8 mouse cellular contexts compared by ENCODE assay signal in the genomic region with DNA sequence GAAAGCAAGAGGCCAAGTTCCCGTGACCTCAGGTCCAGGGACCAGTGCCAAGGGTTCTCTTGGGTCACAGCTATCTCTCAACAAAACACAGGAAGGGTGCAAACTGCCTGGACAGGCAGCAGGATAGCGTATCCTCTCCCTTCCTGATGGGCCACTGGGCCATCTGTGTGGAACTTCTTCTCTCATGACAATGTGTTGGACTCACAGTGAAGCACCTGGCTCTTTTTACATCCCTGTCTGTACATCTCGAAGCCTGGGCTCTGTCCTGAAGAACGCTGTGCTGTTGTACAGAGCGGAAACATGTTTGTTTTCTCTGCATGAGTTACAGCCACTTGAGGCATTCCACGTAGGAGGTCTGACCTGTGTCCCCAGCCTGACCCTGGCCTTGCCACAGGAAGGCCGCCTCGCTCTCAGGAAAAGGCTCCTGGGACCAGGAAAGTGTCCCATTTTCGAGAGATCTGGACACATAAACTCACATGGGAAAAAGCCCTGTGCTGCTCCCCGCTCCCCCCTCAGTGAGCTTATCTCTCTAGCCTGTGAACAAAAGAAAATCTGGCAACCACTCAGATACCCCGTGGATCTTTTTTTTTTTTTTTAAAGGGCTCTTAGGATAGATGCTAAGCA. TPM values are rescaled to one million over a fixed set of nuclear protein-coding genes. Genes with fewer than 3 reads are reported as not detected.
A peak's percentile ranks its signal among the peaks of the same experiment; 100 is the strongest.
DNase-seq lines count a peak whose midpoint lies in the region; ATAC-seq and TF ChIP-seq lines count a peak whose summit lies in the region.
"Had no signal": no experiment of that assay in that cellular context is flagged by ENCODE, and none has a peak within 500 bp of the region (broad histone marks: within the 10 kb centered on the region; RNA-seq: fewer than 3 reads in every experiment).

No protein-coding gene starts in this region.

- ATAC-seq in heart, postnatal 0 days (ENCODE audit: insufficient read depth, low read depth) = peak; percentile 81
- ATAC-seq in hindbrain, embryonic 14.5 days (ENCODE audit: low FRiP score) = no peak

- no peak for TF ChIP-seq EP300 in heart, postnatal 0 days (IDR thresholded peaks at IDR 0.05; ENCODE audit: low read depth)

- peaks cover 16% of the 10 kb centered on the region; the same call in 1 of the 2 replicates for H3K4me1 ChIP-seq in heart, postnatal 0 days (ENCODE audit: control insufficient read depth, insufficient read depth)
- H3K4me1 ChIP-seq in limb, embryonic 10.5 days = peaks cover 69% of the 10 kb centered on the region
- peaks cover 6% of the 10 kb centered on the region for H3K4me1 ChIP-seq in hindbrain, embryonic 14.5 days (replicated peaks; ENCODE audit: control insufficient read depth, insufficient read depth, low read length)

- DNase-seq in adrenal gland, adult (ENCODE audit: inconsistent age in 2 of 2, low spot score in 1 of 2) = peak; percentile 73 to 88
- peak; percentile 59 for DNase-seq in adrenal gland, postnatal 10 days
- DNase-seq in heart, postnatal 0 days (ENCODE audit: low spot score) = peak; percentile 64
- peak; percentile 57 for DNase-seq in limb, embryonic 10.5 days (ENCODE audit: low spot score)
- DNase-seq in natural killer cell, adult 2 months (ENCODE audit: low spot score in 2 of 2) = no peak
- DNase-seq in hindbrain, embryonic 14.5 days (ENCODE audit: low spot score) = no peak
- no peak for DNase-seq in layer of hippocampus, postnatal 25 days (ENCODE audit: extremely low spot score in 1 of 2, low spot score in 1 of 2)
- DNase-seq: liver, embryonic 13.5 days had no signal

- no peaks in the 10 kb centered on the region for H3K9me3 ChIP-seq in heart, postnatal 0 days (replicated peaks; ENCODE audit: control insufficient read depth, low read length)
- H3K9me3 ChIP-seq in limb, embryonic 10.5 days (replicated peaks) = no peaks in the 10 kb centered on the region
- H3K9me3 ChIP-seq in hindbrain, embryonic 14.5 days (ENCODE audit: control insufficient read depth, low read length) = no peaks in the 10 kb centered on the region
- H3K9me3 ChIP-seq: liver, embryonic 13.5 days had no signal

- peak overlapping the region; percentile 11; the same call in 1 of the 2 replicates for H3K4me2 ChIP-seq in heart, postnatal 0 days (ENCODE audit: low read depth, low read length)
- H3K4me2 ChIP-seq in hindbrain, embryonic 14.5 days (replicated peaks) = no peak overlapping the region
- H3K4me2 ChIP-seq: liver, embryonic 13.5 days had no signal

- H3K4me3 ChIP-seq in heart, postnatal 0 days (ENCODE audit: low read depth, low read length) = no peak overlapping the region
- H3K4me3 ChIP-seq in limb, embryonic 10.5 days = peak overlapping the region; percentile 14
- H3K4me3 ChIP-seq in hindbrain, embryonic 14.5 days (replicated peaks; ENCODE audit: low read length) = no peak overlapping the region
- H3K4me3 ChIP-seq: liver, embryonic 13.5 days had no signal

- 20% methylated on average over 11 of the region's 11 CpGs for WGBS in heart, postnatal 0 days
- WGBS in limb, embryonic 10.5 days = 22% methylated on average over 11 of the region's 11 CpGs
- WGBS in hindbrain, embryonic 14.5 days = 41% methylated on average over 11 of the region's 11 CpGs

- H3K27me3 ChIP-seq in heart, postnatal 0 days (ENCODE audit: control insufficient read depth, insufficient read depth, low read length) = no peaks in the 10 kb centered on the region
- H3K27me3 ChIP-seq in limb, embryonic 10.5 days (ENCODE audit: low read depth, poor library complexity, severe bottlenecking) = no peaks in the 10 kb centered on the region
- no peaks in the 10 kb centered on the region for H3K27me3 ChIP-seq in hindbrain, embryonic 14.5 days (ENCODE audit: control insufficient read depth, insufficient read depth, low read length)
- H3K27me3 ChIP-seq: liver, embryonic 13.5 days had no signal

- no peak overlapping the region for H3K9ac ChIP-seq in heart, postnatal 0 days (replicated peaks; ENCODE audit: low read depth, low read length)
- H3K9ac ChIP-seq in hindbrain, embryonic 14.5 days = no peak overlapping the region
- H3K9ac ChIP-seq: liver, embryonic 13.5 days had no signal

- TF ChIP-seq CTCF in heart, postnatal 0 days (IDR thresholded peaks at IDR 0.05; ENCODE audit: low read depth) = no peak

- no peaks in the 10 kb centered on the region for H3K36me3 ChIP-seq in heart, postnatal 0 days (replicated peaks; ENCODE audit: control insufficient read depth, insufficient read depth, low read length)
- H3K36me3 ChIP-seq in limb, embryonic 10.5 days = peaks cover 11% of the 10 kb centered on the region; the same call in 1 of the 2 replicates
- H3K36me3 ChIP-seq in hindbrain, embryonic 14.5 days (replicated peaks; ENCODE audit: control insufficient read depth, insufficient read depth) = no peaks in the 10 kb centered on the region
- H3K36me3 ChIP-seq: liver, embryonic 13.5 days had no signal

- H3K27ac ChIP-seq in heart, postnatal 0 days (ENCODE audit: low read depth) = peak overlapping the region; percentile 55
- H3K27ac ChIP-seq in limb, embryonic 10.5 days = peak overlapping the region; percentile 69
- no peak overlapping the region for H3K27ac ChIP-seq in hindbrain, embryonic 14.5 days
- H3K27ac ChIP-seq: liver, embryonic 13.5 days had no signal

RNA-seq across cellular contexts. Expression of a gene that starts 18.9 kb away (rescaled TPM):
- 10 to 100 TPM; 22.5 to 25.0 TPM for total RNA-seq in adrenal gland, postnatal 10 days (2021)
- 35.6 and 50.7 TPM in 2 replicates for total RNA-seq in heart, postnatal 0 days (2014; rRNA removed; ENCODE audit: low replicate concordance)
- 10.6 TPM in 2 replicates for polyA plus RNA-seq in heart, postnatal 0 days (2015; fragmentation: Nextera tagmentation; extraction: Ambion mirVana)
- polyA plus RNA-seq in limb, embryonic 10.5 days (2016; fragmentation: Nextera tagmentation; extraction: Ambion mirVana) = 53.3 and 55.7 TPM in 2 replicates
- polyA plus RNA-seq in hindbrain, embryonic 14.5 days (2014; fragmentation: Nextera tagmentation; extraction: Ambion mirVana) = 32.0 and 36.0 TPM in 2 replicates
- total RNA-seq in layer of hippocampus, postnatal 25 days (2021) = 10 to 100 TPM in 1 of 2 experiments, 1 to 10 TPM in 1; 8.9 to 12.4 TPM

RNA-seq across cellular contexts. Expression of a gene that starts 26.7 kb away (rescaled TPM):
- 10 to 100 TPM; 45.2 to 47.5 TPM for total RNA-seq in adrenal gland, postnatal 10 days (2021)
- 20.1 and 42.8 TPM in 2 replicates for total RNA-seq in heart, postnatal 0 days (2014; rRNA removed; ENCODE audit: low replicate concordance)
- polyA plus RNA-seq in heart, postnatal 0 days (2015; fragmentation: Nextera tagmentation; extraction: Ambion mirVana) = 90.5 and 99.9 TPM in 2 replicates
- 144 and 147 TPM in 2 replicates for polyA plus RNA-seq in limb, embryonic 10.5 days (2016; fragmentation: Nextera tagmentation; extraction: Ambion mirVana)
- 110 TPM in 2 replicates for polyA plus RNA-seq in hindbrain, embryonic 14.5 days (2014; fragmentation: Nextera tagmentation; extraction: Ambion mirVana)
- total RNA-seq in layer of hippocampus, postnatal 25 days (2021) = 10 to 100 TPM; 25.9 to 39.4 TPM

Comparison
In these comparisons a context has a peak if more than half of its experiments do, and no peak if none do; other contexts are left out.
1. DNase-seq: peak in adrenal gland, adult (2 of 2), adrenal gland, postnatal 10 days (single experiment), heart, postnatal 0 days (single experiment) and limb, embryonic 10.5 days (single experiment); none in natural killer cell, adult 2 months (0 of 2), hindbrain, embryonic 14.5 days (single experiment) and layer of hippocampus, postnatal 25 days (0 of 2).